Mouse (Mus musculus): ENCODE data around the gene Ltbp1.

DNA sequence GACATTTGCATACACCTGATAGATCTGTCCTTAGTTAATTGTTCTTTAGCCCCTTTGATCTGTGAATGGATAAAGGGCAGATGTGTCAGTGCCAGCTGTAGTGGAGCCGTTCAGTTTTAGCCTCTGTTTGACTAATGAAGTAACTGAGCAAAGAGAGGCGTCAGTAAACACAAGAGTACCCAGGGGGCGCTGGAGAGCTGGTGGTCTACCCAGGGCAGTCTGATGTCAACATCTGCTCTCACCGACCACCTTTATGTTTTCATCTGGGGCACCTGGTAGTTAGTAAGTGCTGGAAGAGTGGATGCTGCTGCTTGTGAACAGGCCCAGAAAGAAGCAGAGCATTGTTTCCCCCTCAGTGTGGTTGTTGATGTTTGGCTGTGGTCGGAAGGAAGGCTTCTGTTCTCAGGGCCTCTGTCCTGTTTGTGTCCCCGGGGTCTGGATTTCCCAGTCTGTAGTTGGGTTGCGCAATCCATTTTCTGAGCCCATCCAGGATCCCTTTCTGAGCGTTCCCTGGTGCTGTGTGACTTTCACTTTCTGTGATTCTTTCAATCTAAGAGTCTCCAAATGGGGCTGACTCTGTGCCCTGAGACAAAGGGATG lies 123.1 kb downstream of the Ltbp1 start:
- TF ChIP-seq CTCF (IDR thresholded peaks at IDR 0.05; ENCODE audit: extremely low read depth, insufficient read depth, insufficient read length, insufficient replicate concordance) (no peak), POLR2A (IDR thresholded peaks at IDR 0.05; ENCODE audit: low read depth, low read length) (no peak)

Measured in spleen, adult 2 months (tissue).